Mouse (Mus musculus) forebrain, embryonic 12.5 days (tissue): ENCODE measurements around the gene Plk4. TPM values are rescaled to one million over a fixed set of nuclear protein-coding genes. Genes with fewer than 3 reads are reported as not detected.
"Not testable (repeated sequence)": the region's sequence is repeated elsewhere in the genome, so short reads cannot be mapped to it uniquely, and the experiment has no call there.

Experiments used
- ATAC-seq: fragments of 200-750 bp; cut with Nextera tagmentation; 2 replicates; pipeline ENCODE4 v1.8.0; 2017; ENCODE audit warnings: moderate TSS enrichment; ENCODE audit not compliant: low FRiP score
- H3K27ac ChIP-seq: fragments of 300-500 bp; sonication (generic); 2 replicates; pipeline ENCODE4 v1.5.1; 2016; ENCODE audit warnings: mild to moderate bottlenecking
- H3K27me3 ChIP-seq: fragments of 300-500 bp; sonication (generic); 2 replicates; pipeline ENCODE4 v1.6.1; 2016; ENCODE audit warnings: mild to moderate bottlenecking
- H3K36me3 ChIP-seq: fragments of 300-500 bp; sonication (generic); replicated peaks from 2 replicates; pipeline ENCODE4 v1.6.1; 2016; ENCODE audit warnings: mild to moderate bottlenecking
- H3K4me1 ChIP-seq: fragments of 300-500 bp; sonication (generic); 2 replicates; pipeline ENCODE4 v1.6.1; 2016
- H3K4me2 ChIP-seq: fragments of 300-500 bp; sonication (generic); 2 replicates; pipeline ENCODE4 v1.6.1; 2016; ENCODE audit warnings: mild to moderate bottlenecking, moderate library complexity
- H3K4me3 ChIP-seq: fragments of 300-500 bp; sonication (generic); replicated peaks from 2 replicates; pipeline ENCODE4 v1.5.1; 2016; ENCODE audit warnings: mild to moderate bottlenecking
- H3K9ac ChIP-seq: fragments of 300-500 bp; sonication (generic); 2 replicates; pipeline ENCODE4 v1.6.1; 2016; ENCODE audit warnings: mild to moderate bottlenecking
- H3K9me3 ChIP-seq: fragments of 300-500 bp; sonication (generic); 2 replicates; pipeline ENCODE4 v1.6.1; 2016
- WGBS: fragments of 180-500 bp; shearing (Covaris S2); methylation state at CpG from one replicate; pipeline ENCODE4 v1.1.7; 2016; 5-methylcytosine and 5-hydroxymethylcytosine counted together
- polyA plus RNA-seq: library from polyadenylated mRNA; unstranded; fragments of >200 nt; fragmentation: Nextera tagmentation; extraction: Ambion mirVana; gene quantifications from 2 replicates; pipeline ENCODE4 v1.2.1, GENCODE M21; 2016

The Plk4 gene
- polyA plus RNA-seq, 1 experiment from 2014 or later: 69.2 TPM

DNA sequence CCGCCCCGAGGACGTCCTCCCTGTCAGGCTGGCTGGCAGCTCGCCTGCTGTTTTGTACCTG is 47.0 kb downstream of the Plk4 start, which contains the start of gene Abhd18:
TSS of gene Abhd18 (plus strand) at position 14 of the 61 bp plus-strand sequence.
- not testable (repeated sequence) for H3K4me1 ChIP-seq, ATAC-seq, H3K36me3 ChIP-seq, H3K27me3 ChIP-seq, H3K9me3 ChIP-seq
- H3K4me3 ChIP-seq: peak within 1 kb of the TSS; percentile 49
- peak within 1 kb of the TSS; percentile 67 for H3K4me2 ChIP-seq
- WGBS: 0% methylated on average over 3 of the region's 4 CpGs
- H3K27ac ChIP-seq: peak within 1 kb of the TSS; percentile 78
- peak within 1 kb of the TSS; percentile 60 for H3K9ac ChIP-seq

DNA sequence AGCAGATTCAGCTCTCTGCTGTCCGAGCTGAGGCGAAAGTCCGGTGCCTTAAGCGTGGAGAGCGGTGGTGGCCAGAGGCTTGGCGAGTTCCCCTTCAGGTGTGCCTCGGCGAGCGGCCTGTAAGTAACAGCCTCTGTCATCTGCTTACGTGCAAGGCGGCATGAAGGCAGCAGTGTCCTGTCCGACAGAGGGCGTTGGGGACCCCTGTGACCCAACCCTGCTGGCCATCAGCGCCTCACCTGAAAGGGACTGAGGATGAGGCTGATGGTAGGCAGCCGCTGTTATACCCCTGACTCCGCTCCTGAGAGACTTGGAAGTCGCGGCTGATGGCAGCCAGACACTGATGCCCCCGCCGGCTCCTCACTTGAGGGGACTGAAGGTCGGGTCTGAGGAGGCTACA is 47.2 kb downstream of the Plk4 start:
- not testable (repeated sequence) for ATAC-seq, H3K36me3 ChIP-seq
- 0 out of 2 replicates have a peak overlapping the region, but pooled peaks have one; percentile 42 for H3K27ac ChIP-seq

DNA sequence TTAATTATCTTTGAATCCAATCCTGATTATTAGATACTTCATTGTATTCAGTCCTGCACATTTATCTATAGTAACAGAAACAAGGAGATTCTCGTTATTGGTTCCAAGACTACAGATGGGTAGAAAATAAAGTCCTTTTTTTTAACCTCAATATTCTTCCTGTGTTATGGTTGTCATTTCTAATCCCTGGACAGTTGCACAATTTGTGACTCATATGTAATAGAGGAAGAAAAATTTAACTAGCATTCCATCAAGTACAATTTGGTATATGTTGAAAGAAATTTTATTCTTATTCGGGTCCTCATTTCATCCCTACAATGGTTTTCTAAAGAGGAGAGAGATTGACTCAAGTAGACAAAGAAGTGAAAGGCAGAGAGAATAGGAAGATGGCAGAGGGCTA is 48.1 kb downstream of the Plk4 start:
- not testable (repeated sequence) for H3K9me3 ChIP-seq, H3K36me3 ChIP-seq, H3K27ac ChIP-seq, H3K27me3 ChIP-seq, H3K9ac ChIP-seq, H3K4me3 ChIP-seq, H3K4me1 ChIP-seq, ATAC-seq, H3K4me2 ChIP-seq
- 91% methylated on average over 2 of the region's 2 CpGs for WGBS

More for the DNA sequence above, 47.2 kb downstream of the Plk4 start:
- peak overlapping the region; percentile 67 for H3K4me2 ChIP-seq
- H3K9me3 ChIP-seq, H3K27me3 ChIP-seq, H3K4me1 ChIP-seq: not testable (repeated sequence)
- peak overlapping the region; percentile 49 for H3K4me3 ChIP-seq
- peak overlapping the region; percentile 60 for H3K9ac ChIP-seq
- WGBS: under 1% methylated on average over 17 of the region's 21 CpGs

DNA sequence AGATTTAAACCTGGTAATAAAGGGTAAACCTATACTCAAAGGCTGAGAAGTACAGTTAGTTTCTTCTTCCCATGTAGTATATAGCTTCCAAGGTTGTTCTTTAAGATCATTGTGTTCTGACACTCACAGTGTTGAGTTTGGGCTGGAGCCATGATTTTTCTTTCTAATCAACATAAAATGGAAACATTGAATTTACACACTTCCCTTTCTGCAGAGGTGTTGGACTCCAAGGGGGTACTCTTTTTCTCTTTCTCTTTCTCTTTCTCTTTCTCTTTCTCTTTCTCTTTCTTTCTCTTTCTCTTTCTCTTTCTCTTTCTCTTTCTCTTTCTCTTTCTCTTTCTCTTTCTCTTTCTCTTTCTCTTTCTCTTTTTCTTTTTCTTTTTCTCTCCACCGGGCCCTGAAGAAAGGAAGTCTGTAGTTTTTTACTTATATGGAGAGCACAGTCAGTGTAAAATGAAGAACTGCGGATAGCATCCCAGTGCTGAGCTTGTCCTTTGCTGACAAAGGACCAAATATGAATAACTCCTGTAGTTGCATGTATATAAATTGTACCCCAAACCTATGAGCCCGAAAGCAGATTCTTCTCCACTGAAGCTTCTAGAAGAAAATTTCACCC is 53.4 kb downstream of the Plk4 start:
- not testable (repeated sequence) for H3K9ac ChIP-seq, H3K36me3 ChIP-seq, H3K4me3 ChIP-seq, H3K27ac ChIP-seq, H3K9me3 ChIP-seq, H3K27me3 ChIP-seq, H3K4me2 ChIP-seq, H3K4me1 ChIP-seq, ATAC-seq
- WGBS: 92% methylated on average over 3 of the region's 3 CpGs

Other genes with a start within 250 kb of the Plk4 start
- gene Slc25a31, start 91.2 kb upstream of the Plk4 start, polyA plus RNA-seq: 0.17 TPM in 1 of 2 replicates, not detected in the other
- gene Hspa4l, start 55.5 kb upstream of the Plk4 start, polyA plus RNA-seq: 58.6 and 64.7 TPM in 2 replicates
- 10.5 and 11.7 TPM in 2 replicates for gene Mfsd8, start 46.9 kb downstream of the Plk4 start, polyA plus RNA-seq
- 8.6 and 9.3 TPM in 2 replicates for gene Abhd18, start 47.0 kb downstream of the Plk4 start, polyA plus RNA-seq
- gene 1700034I23Rik, start 102.5 kb downstream of the Plk4 start, polyA plus RNA-seq: 0.13 and 0.19 TPM in 2 replicates
- 2.7 and 3.0 TPM in 2 replicates for gene Larp1b, start 149.8 kb downstream of the Plk4 start, polyA plus RNA-seq